13 mouse cellular contexts compared by ENCODE assay signal in the genomic region with DNA sequence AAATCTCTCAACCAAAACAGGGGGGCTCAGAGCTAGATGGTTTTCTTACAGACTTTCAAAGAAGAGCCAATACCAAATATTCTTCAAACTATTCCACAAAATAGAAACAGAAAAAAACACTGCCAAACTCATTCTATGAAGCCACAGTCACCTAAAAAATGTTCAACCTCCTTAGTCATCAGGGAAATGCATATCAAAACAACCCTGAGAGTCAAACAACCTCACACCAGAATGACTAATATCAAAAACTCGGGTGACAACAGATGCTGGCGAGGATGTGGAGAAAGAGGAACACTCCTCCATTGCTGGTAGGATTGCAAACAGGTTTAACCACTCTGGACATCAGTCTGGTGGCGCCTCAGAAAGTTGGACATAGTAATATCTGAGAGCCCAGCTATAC.
"Had no signal": no experiment of that assay in that cellular context is flagged by ENCODE, and none has a peak within 500 bp of the region (broad histone marks: within the 10 kb centered on the region; RNA-seq: fewer than 3 reads in every experiment).

No protein-coding gene starts in this region.

- DNase-seq: gastrocnemius, postnatal 14 days; gastrocnemius, postnatal 36 days; heart, adult 11 months; heart, adult 2 months; heart, postnatal 10 days; heart, postnatal 4 days; kidney, adult 18-20 months; kidney, adult 8-10 months; kidney, postnatal 14 days; kidney, postnatal 36 days; layer of hippocampus, adult 9-11 months; layer of hippocampus, postnatal 36 days; left cerebral cortex, postnatal 4 days had no signal
